Mouse (Mus musculus): ENCODE data around the gene Cdhr3. TPM values are rescaled to one million over a fixed set of nuclear protein-coding genes. Genes with fewer than 3 reads are reported as not detected.

Gene Cdhr3
- total RNA-seq, 2 experiments from 2014 or later = 0.94 to 1.4 TPM

DNA sequence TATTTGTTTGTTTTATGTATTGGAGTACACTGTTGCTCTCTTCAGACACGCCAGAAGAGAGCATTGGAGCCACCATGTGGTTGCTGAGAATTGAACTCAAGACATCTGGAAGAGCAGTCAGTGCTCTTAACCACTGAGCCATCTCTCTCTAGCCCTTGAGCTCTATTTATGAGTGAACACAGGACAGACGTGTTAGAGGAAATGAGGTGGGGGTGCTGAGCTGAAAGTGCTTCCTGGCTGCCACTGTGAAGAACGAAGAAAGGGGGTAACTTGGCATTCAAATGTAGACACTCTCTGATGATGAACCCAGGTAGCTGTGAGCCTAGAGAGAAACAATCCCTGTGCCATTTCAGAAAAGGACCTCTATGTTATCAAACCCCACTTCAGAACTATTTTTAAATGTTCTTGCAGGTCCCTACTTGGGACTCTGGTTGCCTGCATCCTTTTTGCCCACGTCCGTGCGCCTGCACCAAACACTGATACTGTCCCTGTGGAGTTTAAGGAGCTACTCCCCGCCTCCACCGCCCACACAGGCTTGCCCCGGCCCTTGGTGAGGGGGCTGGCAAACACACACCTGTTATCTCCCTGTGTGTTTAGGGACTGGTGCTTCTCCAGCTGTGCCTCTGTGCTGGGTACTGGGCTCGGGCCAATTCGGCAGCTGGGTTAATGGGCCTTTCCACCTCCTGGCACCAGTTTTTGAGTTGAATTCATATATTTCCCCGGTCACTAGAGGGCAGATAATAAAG, 58.2 kb downstream of the Cdhr3 start:
- no peak for DNase-seq

DNA sequence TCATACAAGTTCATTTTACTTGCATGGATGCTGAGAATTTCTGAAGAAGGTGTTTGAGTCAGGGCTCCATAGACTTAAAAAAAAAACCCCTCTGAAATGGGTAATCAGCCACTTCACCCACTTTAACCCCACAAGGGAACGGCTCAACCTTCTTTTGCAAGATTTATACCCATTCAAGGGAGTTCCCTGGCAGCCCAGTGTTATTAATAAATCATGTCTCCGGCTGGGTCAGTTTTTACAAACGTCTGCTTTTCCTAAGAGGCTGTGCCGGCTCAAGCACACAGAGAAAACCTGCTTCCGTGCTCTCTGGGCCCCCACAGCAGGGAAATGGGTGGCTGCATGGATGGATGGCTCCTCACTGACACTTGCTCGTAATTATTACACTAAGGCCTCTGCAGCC, 59.5 kb downstream of the Cdhr3 start:
- DNase-seq = no peak

DNA sequence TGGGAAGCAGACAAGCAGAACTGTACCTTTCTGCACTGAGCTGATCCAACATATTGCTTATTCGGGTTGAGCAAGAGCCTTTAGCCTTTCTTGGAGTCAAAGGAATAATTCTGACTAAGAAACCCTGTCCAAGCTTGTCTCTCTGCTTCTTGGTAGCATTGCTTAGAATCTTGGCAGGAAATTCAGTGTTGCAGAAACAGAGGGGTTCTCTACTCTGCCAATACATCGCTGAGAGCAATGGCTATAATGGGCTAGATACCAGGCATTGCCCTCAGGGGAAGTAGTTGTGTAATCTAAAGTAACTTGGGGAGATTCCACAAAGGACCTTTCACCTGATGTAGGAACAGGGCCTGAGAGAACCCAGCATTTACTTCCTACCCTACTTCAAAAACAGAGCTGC, 62.1 kb downstream of the Cdhr3 start:
- DNase-seq = no peak

DNA sequence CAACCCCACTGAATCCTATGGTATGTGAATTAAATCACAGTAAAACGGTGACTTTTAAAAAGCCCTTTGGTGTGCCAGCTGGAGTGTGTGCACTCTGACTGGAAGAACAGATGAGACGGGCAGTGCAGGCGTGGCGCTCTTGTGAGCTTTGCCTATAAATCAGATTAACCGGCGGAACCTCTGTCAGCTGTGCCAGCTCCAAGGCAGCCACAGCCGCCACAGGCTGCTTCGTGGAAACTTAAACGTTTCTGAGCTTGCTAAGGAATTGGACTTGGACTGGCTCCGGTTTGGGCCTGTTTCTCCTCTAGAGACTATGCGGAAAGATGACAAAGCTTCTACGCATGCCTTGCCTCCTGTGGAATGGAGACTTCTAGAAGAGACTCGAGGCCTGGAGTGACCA, 62.6 kb downstream of the Cdhr3 start:
- no peak for DNase-seq

DNA sequence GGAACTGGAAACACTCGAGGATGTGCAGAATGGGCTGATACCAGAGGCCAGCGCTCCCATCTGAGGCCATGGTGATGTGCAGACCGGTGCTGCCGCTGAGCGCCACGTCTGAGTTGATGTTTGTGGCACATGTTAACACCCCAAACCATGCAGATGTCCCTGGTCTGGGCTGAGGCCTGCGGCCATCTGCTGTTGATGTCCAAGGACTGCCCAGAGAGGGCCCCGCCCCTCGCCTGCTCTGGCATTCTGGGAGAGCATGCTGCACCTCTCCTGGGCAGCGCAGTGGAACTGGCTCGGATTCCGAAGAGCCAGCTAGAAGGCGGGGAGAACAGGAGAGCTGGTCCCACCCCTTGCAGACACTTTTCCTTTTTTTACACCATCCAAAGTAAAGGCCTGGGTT, 64.0 kb downstream of the Cdhr3 start:
- no peak for DNase-seq

DNA sequence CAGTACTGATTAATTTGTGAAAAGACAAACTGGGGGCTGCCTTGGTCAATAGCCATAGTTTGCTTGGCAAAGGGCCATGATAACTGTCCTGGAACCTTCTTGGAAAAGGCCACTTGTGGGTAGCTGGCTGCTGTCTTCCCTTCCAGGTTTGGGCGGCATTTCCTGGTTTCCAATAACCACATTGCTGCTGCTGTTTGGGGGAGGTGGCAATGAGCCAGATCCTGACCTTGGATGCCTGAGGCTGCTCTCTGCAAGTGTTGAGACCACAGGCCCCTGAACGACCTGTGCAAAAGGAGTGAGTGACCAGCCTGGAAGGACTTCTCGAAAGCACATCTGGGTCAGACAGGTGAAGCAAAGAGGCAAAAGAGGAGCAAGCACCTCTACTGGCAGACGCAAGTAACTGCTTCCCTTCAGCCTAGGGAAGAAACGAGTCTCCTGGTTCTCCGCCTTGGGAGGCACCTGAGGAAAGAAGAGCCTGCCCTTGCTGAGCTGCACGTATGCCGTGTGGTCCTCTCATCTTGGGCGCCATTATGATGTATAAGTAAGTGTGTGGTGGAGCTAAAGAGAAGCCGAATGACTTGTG, 64.5 kb downstream of the Cdhr3 start:
- no peak for DNase-seq

DNA sequence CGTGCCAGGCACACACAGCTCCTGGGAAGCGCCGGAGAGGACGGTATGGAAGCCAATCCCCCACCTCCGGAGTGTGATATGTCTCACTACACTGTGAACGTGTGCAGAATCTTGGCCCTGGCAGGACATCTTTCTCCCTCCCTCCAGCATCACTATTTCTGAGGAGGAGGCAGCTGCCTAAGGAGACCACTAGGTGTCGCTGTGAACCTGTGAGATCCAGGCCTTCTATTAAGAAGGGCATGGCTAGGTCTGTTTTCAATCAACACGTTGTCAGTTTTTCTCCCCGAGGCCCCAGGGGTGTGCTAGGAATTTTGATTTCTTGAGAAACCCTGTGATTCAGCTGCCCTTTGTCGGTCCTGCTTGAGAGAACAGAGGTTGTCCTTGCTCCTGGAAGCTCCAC, 65.6 kb downstream of the Cdhr3 start:
- DNase-seq = peak; percentile 70 to 79

DNA sequence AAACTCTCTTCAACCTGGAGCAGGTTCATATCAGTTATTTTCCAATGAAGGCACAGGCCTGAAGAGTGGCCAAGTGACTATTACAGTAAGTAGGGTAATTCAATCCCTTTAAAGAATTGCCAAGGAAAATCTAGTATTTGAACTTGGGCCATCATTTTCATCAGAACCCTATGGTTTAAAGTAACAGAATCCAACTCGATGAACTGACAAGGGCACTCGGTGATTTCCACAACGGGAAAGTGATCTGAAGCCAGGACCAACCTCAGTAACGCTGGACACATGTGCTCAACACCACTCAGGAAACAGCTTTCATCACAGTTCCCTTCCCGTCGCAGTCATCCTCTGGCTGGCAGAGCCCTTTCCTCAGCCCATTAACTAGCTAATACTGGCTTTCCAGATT, 68.2 kb downstream of the Cdhr3 start:
- DNase-seq = no peak

DNA sequence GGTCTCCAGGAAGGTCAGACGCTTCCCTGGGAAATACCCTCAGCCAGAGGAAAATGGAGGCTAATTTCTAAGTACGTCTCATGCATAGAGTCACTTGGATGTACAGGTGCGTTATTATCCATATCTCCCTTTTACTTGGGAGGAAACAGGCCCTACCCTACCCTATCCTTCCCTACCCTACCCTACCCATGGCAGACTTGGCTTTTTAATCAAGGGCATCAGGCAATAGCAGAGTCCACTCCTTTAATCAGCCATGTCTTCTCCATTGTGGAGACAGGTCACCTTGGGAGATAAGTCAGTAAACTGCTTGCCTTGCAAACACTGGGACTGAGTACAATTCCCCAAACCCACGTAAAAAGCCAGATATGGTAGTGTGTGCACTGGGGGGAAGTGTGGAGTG, 70.9 kb downstream of the Cdhr3 start:
- DNase-seq = no peak

DNA sequence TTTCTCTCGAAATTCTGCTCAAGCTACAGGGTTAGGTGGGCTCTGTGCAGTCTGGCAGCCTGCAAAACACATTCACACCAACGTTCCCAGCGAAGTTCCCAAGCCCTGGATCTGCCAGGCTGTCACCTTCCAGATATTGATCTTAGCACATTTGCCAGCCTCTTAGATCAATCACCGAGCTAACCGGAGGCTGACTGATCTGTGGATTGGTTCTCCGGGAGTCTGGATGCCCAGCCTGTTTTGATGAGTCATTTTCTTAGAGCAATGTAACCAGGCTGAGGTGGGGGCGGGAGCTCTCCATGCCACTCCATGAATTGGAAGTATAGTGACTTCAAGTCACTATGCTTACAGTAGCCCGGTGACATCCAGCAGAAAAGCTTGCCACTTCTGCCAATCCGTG, 71.5 kb downstream of the Cdhr3 start:
- no peak for DNase-seq

DNA sequence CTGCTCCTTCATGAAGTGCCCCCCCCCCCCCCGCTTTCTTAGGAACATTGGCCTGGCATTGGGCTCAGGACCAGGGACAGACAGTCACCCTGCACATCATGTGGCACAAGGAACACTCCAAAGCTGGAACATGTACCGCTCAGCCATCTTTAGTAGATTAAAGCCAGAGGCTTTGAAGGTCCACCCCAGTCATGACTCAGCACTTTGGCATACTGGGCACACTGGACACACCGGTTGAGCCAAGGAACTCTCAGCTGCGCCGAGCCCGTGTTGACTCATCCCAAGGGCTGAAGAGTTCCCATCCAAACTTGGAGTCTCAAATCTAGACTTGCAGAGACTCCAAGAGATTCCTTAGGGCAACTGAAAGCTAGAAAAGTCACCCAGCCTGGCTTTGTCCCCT, 72.7 kb downstream of the Cdhr3 start:
- DNase-seq = no peak

DNA sequence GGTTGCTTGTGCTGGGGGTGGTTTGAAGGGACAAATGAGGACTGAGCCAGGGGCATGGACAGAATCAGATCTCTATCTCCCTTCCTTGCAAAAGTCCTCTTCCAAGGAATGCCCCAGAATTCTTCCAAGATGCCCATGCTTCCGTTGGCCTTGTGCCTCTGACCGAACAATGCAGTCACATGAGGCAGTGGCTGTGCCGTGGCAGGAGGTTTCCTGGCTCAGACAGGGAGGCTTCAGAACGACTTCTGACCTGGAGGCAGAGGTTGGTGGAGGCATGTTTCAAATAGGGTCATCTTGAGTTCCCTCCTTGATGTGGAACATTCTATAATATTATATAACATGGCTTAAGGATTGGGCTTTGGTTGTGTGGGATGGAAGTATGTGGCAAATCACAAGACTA, 74.1 kb downstream of the Cdhr3 start:
- no peak for DNase-seq

DNA sequence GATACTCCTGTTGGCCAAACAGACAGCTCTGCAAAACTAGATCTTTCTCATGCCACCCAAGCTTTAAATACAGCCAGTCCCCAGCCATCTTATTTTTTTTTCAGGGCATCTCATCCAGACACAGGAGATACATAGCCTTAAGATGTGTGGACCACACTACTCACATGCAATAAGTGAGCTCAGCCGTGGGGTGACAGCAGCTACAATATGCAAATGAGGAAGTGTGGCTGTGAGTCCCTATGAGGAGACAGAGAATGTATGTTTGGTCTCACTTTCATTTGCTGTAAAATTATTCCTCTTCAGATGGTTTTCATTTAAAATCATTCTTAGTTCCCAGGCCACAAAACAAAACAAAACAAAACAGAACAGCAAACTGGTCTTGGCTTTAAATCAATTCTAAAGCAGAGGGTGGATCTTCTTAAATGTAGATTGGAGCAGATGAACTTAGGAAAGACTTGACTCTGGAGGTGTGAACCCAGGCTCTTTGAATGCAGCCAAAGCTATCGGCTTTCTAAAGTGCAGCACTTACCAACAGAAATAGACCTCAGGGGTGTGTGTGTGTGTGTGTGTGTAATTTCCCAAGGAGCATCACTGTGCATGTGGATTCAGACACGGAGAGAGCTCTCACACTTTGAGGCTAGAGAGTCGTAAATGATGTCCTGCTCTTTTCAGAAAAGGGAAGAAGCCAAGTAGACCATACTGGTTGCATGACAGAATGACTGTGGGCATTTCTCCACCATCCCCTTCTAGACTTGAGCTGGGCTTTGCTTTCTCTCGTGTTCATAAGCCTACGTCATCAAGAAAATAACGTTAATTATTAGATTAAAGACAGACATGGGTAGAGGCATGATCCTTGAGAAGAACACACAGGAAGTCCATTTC, 75.6 kb downstream of the Cdhr3 start:
- no peak for DNase-seq

DNA sequence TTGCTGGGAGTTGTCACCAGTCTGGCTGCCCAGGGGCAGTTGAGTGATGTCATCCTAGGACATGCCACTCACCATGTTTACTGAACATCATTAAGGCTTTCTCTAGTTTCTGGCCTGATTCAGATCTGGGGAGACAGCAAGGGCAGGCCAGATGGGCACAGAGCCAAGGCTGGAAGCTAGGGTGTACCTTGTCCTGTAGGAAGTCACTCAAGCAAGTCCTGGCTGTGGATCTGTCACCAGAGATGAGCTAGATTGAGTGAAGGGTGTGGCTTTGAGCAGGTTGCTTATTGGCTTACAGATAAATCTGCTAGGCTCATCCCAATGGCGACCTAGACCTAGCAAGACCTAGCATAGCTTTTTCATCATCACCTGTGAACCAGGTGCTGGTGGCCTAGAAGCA, 77.6 kb downstream of the Cdhr3 start:
- no peak for DNase-seq

DNA sequence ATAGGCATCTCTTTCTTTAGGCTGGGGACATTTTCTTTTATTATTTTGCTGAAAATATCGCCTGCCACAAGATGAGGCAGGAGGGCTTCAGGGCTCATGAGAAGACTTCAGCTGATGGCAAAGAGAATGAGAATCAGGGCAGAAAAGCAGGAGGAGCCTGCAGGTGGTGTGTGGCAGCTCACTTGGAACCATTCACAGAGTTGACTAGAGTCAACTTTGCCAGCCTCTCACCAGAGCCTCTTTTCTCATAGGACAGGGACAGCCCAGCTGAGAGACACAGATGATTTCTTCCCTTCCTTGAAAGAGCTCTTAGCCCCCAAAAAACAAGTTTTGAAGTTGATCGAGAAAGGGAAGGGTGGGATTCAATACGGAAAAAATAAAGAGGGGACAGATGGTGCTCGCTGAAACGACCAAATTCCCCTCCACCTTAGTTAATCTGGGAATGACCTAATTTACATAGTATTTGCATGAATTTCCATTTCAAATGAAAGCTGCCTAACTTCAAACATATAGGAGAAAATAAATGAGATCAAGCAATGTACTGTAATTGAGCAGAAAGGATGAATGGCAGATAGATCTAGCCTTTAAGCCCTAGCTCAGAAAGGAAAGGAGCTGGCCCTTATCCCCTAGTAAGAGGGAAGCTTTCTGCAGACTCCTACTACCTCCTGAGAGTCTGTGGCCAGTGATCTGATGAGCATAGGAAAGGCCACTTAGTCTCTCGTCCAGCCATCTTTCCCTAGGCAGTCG, 78.5 kb downstream of the Cdhr3 start:
- no peak for DNase-seq

DNA sequence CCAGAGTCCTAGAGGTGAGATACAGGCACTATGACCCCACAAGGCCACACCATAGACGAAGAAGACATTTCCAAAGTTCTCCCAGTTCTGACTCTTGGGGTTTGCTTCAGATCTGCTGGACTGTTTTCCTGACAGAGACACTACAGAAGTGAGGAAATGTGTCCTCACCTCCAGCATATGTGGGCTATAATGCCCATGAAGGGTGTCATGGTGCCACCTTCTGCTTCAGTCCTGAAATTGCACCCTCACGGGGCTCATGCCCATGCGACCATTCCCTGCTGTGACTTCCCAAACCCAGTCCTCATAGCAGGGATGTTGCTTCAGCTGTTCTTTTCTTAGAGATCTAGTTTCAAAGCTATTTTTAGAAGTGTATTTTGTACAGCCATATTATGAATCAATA, 82.6 kb downstream of the Cdhr3 start:
- no peak for DNase-seq

DNA sequence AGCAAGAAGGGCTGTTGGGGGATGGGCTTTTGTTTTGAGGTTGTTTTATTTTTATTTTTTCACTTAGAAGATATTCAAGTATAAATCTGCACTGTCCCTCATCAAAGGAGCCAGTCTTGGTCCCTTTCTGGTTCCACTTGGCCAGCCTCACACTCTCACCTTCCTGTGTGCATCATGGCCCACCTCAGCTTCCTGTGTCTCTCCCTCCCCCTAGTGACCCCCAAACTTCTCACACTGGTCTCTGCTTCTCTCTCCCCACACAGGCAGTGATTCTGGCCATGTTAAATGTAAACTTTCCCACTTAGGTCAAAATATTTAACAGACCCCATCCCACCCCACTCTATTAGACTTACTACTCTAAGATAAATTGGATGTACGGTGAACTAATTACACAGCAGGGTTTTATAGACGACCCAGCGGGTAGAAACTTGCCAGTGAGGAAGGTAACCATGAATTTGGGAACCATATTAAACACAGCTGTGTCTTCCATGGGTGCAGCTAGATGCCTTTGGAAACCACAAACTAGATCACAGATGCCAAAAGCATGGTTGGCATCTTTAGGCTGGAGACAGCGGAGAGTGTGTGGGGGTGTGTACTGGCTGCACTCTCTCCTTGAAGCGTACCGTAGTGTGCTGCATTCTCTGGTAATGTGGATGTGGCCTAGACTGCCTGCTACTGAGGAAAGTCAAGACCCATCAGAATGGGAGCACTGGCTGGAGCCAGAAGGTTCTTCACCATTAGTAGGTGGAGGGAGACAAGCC, 83.3 kb downstream of the Cdhr3 start:
- no peak for DNase-seq

DNA sequence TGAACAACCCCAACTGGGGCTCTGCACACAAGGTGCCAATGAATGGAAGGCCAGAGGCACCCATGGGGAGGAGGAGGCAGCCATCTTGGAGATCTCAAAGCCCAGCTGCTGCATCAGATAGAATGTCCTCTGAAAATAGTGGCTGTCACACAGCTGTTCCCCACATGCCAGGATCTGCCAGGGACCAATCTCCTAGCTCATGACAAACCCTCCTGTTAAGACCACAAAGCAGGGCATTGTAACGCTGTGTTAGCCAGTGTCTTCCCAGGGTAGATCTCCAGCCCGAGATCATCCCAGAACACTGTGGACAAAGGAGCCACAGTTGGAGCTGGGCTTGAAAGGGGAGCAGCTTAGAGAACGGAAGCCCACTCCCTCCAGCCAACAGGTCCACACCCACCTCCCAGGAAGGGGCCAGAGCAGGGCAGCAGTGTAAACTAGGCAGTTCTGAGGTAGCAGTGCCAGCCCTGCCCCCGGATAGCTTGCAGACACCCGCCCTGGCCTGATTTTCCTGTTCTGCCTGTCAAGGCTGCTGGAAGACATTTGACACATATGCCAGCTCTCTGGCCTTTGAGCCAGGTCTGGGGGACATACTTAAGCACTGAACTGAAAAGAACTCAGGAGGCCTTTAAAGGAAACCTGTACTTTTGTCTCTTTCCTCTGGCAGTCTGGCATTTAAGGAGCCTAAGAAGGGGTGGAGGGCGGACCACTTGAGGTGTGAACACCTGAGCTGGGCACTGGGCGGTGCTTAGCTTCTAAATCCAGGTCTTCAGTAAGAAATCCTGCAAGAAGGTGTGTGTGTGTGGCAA, 84.2 kb downstream of the Cdhr3 start:
- no peak for DNase-seq

DNA sequence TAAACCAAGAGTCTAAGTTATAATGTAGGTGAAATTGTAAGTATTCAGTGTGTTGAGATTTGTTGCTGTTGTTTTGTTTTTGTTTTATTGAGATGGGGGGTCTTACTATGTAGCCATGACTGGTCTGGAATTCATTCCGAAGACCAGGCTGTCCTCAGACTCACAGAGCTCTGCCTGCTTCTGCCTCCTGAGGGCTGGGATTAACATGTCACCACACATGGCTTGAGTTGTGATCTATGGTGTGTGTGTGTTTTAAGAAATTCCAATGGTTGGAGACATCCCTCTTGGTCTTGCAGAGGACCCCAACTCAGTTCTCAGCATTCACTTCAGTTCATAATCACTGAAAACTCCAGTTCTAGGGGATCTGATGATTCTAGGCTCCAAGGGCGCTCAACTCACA, 85.5 kb downstream of the Cdhr3 start:
- no peak for DNase-seq

DNA sequence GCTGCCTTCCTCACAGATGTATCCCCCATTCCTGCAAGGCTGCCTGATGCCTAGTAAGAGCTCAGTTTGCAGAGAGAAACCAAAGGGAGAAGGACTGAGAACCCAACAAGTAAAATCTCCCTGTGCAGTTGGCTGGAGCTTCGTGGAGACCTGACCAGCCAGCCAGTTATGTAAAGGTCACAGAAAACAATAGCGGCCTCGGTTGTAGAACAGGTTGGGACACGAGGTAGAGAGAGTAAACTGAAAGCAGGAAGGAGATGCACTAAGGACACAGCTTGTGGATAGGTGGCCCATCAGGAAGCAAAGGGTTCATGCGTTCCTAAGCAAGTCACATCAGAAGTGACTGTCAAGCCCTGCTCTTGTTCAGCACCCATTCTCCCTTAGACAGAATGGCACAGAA, 86.8 kb downstream of the Cdhr3 start:
- DNase-seq = no peak

DNA sequence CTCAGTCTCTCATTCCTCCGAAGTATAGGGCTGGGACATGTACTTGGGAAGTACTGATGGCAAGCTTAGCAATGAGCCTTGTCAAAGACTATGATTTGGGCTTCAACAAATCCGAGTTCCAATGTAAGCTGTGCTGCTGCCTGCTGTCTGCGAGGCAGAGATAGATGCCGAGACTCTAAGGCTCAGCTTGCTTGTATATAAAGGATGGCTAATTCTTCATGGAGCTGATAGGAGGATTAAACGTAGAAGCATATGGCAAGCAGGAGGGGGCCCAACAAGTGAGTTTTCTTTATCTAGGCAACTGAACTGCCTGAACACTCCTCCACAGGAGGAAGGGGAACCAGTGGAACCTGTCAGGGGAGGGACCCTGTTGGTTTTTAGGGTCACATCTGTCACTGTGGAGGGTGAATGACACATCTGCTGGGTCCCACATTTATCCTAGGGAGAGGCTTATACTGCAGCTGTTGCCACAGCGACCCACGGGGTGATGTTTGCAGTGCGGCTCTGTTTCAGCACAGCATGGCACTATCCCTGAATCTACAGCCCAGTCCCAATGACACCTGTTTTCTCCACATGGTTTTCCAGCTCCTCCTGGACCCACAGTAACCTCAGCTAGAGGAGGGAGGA, 89.2 kb downstream of the Cdhr3 start:
- DNase-seq = no peak

Measured in layer of hippocampus, postnatal 36 days (tissue).